Mouse (Mus musculus): ENCODE measurements around the gene Gtf2ird1.

GRCm38 (mm10) chr5:134466296-134467029, 9.9 kb upstream of the Gtf2ird1 start:
- TF ChIP-seq ZNF384 (IDR thresholded peaks at IDR 0.05; ENCODE audit: low read depth, low read length) (no peak), POLR2A (IDR thresholded peaks at IDR 0.05; ENCODE audit: low read depth, low read length) (no peak)

All from CH12.LX (cell line).